Mouse (Mus musculus): ENCODE results near the gene Rhobtb1. TPM values are rescaled to one million over a fixed set of nuclear protein-coding genes. Genes with fewer than 3 reads are reported as not detected.

The Rhobtb1 gene
- total RNA-seq, 1 experiment, result 2.7 TPM

- H3K4me1 ChIP-seq (ENCODE audit: control insufficient read depth in 2 of 2, insufficient read depth in 2 of 2, low read length in 2 of 2, poor library complexity in 1 of 2), result peaks cover 0 to 13% of the 10 kb centered on the region in 2 experiments; a peak in 3 of 4 replicates
- peaks cover 51% of the 10 kb centered on the region for H3K36me3 ChIP-seq (ENCODE audit: control insufficient read depth, insufficient read depth, low read length, poor library complexity, severe bottlenecking)
- in situ Hi-C loops (cut with MboI; ENCODE audit: low sequenced_read_pairs in 2 of 2, unreplicated experiment in 2 of 2), result no loop called here
- H3K9ac ChIP-seq (ENCODE audit: insufficient read depth, low read depth, low read length, poor library complexity, severe bottlenecking), result no peak overlapping the region
- TF ChIP-seq HCFC1 (IDR thresholded peaks at IDR 0.05; ENCODE audit: borderline replicate concordance, insufficient read depth, low read length) (no peak), CHD2 (IDR thresholded peaks at IDR 0.05; ENCODE audit: low read depth, low read length) (no peak), MAFK (IDR thresholded peaks at IDR 0.05; ENCODE audit: insufficient read depth, low read depth, low read length) (peak; percentile 30; the same call in 1 of the 2 replicates), ZNF384 (IDR thresholded peaks at IDR 0.05; ENCODE audit: low read depth, low read length) (no peak), ZC3H11A (IDR thresholded peaks at IDR 0.05; ENCODE audit: borderline replicate concordance, low read depth, low read length) (no peak)
- no peaks in the 10 kb centered on the region for H3K9me3 ChIP-seq (ENCODE audit: control insufficient read depth, insufficient read depth, low read depth, low read length)
- DNase-seq (ENCODE audit: low read depth, low spot score), result no peak
- H3K27ac ChIP-seq (ENCODE audit: insufficient read depth, low read depth, low read length, poor library complexity, severe bottlenecking), result peak overlapping the region; percentile 10; the same call in 1 of the 2 replicates
- H3K4me3 ChIP-seq (ENCODE audit: insufficient read depth in 1 of 2, low read depth in 1 of 2, low read length in 2 of 2, poor library complexity in 1 of 2, severe bottlenecking in 1 of 2), result no peak overlapping the region
Measured at GRCm38 (mm10) chr10:69335611-69336010, 184.4 kb downstream of the Rhobtb1 start.

DNA sequence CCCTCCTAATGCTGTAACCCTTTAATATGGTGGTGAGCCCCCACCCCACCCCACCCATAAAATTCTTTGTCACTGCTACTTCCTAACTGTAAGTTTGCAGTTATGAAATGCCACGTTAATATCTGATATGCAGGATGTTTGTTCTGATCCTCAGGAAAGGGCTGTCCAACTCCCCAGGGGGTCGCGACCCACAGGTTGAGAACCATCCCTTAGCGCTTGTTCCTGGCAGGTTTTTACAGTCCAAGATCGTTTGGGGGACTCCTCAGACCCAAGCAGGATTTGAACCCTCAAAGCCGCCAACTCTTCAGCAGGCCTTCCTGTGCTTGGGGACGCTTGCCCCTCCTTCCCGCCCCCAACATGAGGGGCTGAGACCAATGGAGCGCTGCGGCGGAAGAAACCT is 185.0 kb downstream of the Rhobtb1 start:
- Histone ChIP-seq H3K4me3 (ENCODE audit: insufficient read depth in 1 of 2, low read depth in 1 of 2, low read length in 2 of 2, poor library complexity in 1 of 2, severe bottlenecking in 1 of 2) (no peak overlapping the region), H3K9me3 (ENCODE audit: control insufficient read depth, insufficient read depth, low read depth, low read length) (no peaks in the 10 kb centered on the region), H3K4me1 (ENCODE audit: control insufficient read depth in 2 of 2, insufficient read depth in 2 of 2, low read length in 2 of 2, poor library complexity in 1 of 2) (peaks cover 0 to 13% of the 10 kb centered on the region in 2 experiments; a peak in 3 of 4 replicates), H3K36me3 (ENCODE audit: control insufficient read depth, insufficient read depth, low read length, poor library complexity, severe bottlenecking) (peaks cover 53% of the 10 kb centered on the region), H3K9ac (ENCODE audit: insufficient read depth, low read depth, low read length, poor library complexity, severe bottlenecking) (no peak overlapping the region), H3K27ac (ENCODE audit: insufficient read depth, low read depth, low read length, poor library complexity, severe bottlenecking) (no peak overlapping the region)
- in situ Hi-C loops (cut with MboI; ENCODE audit: low sequenced_read_pairs in 2 of 2, unreplicated experiment in 2 of 2), result no loop called here
- no peak for DNase-seq (ENCODE audit: low read depth, low spot score)
- TF ChIP-seq HCFC1 (IDR thresholded peaks at IDR 0.05; ENCODE audit: borderline replicate concordance, insufficient read depth, low read length) (no peak), CHD2 (IDR thresholded peaks at IDR 0.05; ENCODE audit: low read depth, low read length) (peak; percentile 91)

GRCm38 (mm10) chr10:69340001-69340400 is 188.8 kb downstream of the Rhobtb1 start:
- H3K36me3 ChIP-seq (ENCODE audit: control insufficient read depth, insufficient read depth, low read length, poor library complexity, severe bottlenecking), result peaks cover 75% of the 10 kb centered on the region
- H3K9ac ChIP-seq (ENCODE audit: insufficient read depth, low read depth, low read length, poor library complexity, severe bottlenecking), result no peak overlapping the region

More at GRCm38 (mm10) chr10:69340001-69340400, 188.8 kb downstream of the Rhobtb1 start:
- no peak overlapping the region for H3K27ac ChIP-seq (ENCODE audit: insufficient read depth, low read depth, low read length, poor library complexity, severe bottlenecking)
- no peak for TF ChIP-seq CHD2 (IDR thresholded peaks at IDR 0.05; ENCODE audit: low read depth, low read length)
- no peak for TF ChIP-seq ZC3H11A (IDR thresholded peaks at IDR 0.05; ENCODE audit: borderline replicate concordance, low read depth, low read length)
- TF ChIP-seq MAFK (IDR thresholded peaks at IDR 0.05; ENCODE audit: insufficient read depth, low read depth, low read length), result no peak
- TF ChIP-seq ZNF384 (IDR thresholded peaks at IDR 0.05; ENCODE audit: low read depth, low read length), result no peak
- H3K4me3 ChIP-seq (ENCODE audit: insufficient read depth in 1 of 2, low read depth in 1 of 2, low read length in 2 of 2, poor library complexity in 1 of 2, severe bottlenecking in 1 of 2), result no peak overlapping the region
- no peak for DNase-seq (ENCODE audit: low read depth, low spot score)
- H3K4me1 ChIP-seq (ENCODE audit: control insufficient read depth in 2 of 2, insufficient read depth in 2 of 2, low read length in 2 of 2, poor library complexity in 1 of 2), result peaks cover 0 to 12% of the 10 kb centered on the region in 2 experiments; a peak in 1 of 4 replicates
- in situ Hi-C loops (cut with MboI; ENCODE audit: low sequenced_read_pairs in 2 of 2, unreplicated experiment in 2 of 2), result no loop called here
- no peaks in the 10 kb centered on the region for H3K9me3 ChIP-seq (ENCODE audit: control insufficient read depth, insufficient read depth, low read depth, low read length)

Other genes with a start within 250 kb of the Rhobtb1 start
- 0.45 TPM in 1 of 2 replicates, not detected in the other for gene A930033H14Rik, start 61.7 kb downstream of the Rhobtb1 start, total RNA-seq (2012; rRNA removed)
- gene Cdk1, start 201.5 kb downstream of the Rhobtb1 start, total RNA-seq (2012; rRNA removed), result 191 and 351 TPM in 2 replicates
- 6.5 and 14.0 TPM in 2 replicates for gene Ank3, start 247.3 kb downstream of the Rhobtb1 start, total RNA-seq (2012; rRNA removed)

All from ES-E14 (cell line).